Mouse (Mus musculus): ENCODE results near the gene Spon1.

DNA sequence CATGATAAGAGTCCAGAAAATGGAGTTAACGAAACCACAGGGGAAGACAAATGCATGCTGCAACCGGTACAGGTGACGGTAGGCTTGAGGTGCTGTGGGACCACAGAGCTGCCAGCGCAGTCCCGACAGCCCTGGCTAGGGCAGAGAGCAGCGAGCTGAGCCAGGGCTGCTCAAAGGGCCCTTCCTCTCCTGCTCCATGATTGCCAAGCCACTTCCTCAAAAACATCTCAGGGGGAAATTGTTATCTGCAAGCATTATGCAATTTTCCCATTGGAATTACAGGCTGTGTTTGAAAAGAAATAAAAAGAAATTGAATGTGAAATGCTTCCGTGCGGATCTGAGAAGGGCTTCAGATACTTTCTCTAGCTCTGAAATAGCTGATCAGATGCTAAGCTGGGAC lies 240.7 kb downstream of the Spon1 start:
- TF ChIP-seq CTCF (conservative IDR thresholded peaks at IDR 0.05; ENCODE audit: low read length) (no peak), POU5F1 (IDR thresholded peaks at IDR 0.05; ENCODE audit: borderline replicate concordance, low read length) (no peak)

Measured in E14TG2a.4 (cell line).